Mouse (Mus musculus) testis, postnatal 10 days (tissue): ENCODE data around the gene Wwp2.

ENCODE experiments used
- DNase-seq: peaks from one replicate; pipeline ENCODE4 v3.0.0; 2021; ENCODE audit warnings: low spot score

Wwp2 gene

GRCm38 (mm10) chr8:107435962-107436831, at the start of gene Wwp2:
Gene Wwp2 (plus strand): TSS chr8:107436365.
- DNase-seq, result peak; percentile 89

GRCm38 (mm10) chr8:107386642-107387041, 49.5 kb upstream of the Wwp2 start:
- DNase-seq, result no peak

- peak; percentile 70 for DNase-seq
Observed at GRCm38 (mm10) chr8:107387861-107388260, 48.3 kb upstream of the Wwp2 start.

GRCm38 (mm10) chr8:107389557-107389956, 46.6 kb upstream of the Wwp2 start:
- peak; percentile 88 for DNase-seq

- DNase-seq, result no peak
Observed at GRCm38 (mm10) chr8:107390476-107391135, 45.6 kb upstream of the Wwp2 start.

- no peak for DNase-seq
Observed at GRCm38 (mm10) chr8:107391136-107391516, 45.0 kb upstream of the Wwp2 start.

GRCm38 (mm10) chr8:107395397-107395796, 40.8 kb upstream of the Wwp2 start:
- DNase-seq, result no peak

GRCm38 (mm10) chr8:107396106-107396670, 40.0 kb upstream of the Wwp2 start:
- DNase-seq, result no peak

GRCm38 (mm10) chr8:107397665-107398064, 38.5 kb upstream of the Wwp2 start:
- DNase-seq, result no peak

- peak; percentile 48 for DNase-seq
Observed at GRCm38 (mm10) chr8:107399495-107399894, 36.7 kb upstream of the Wwp2 start.

- DNase-seq, result no peak
Observed at GRCm38 (mm10) chr8:107401866-107402265, 34.3 kb upstream of the Wwp2 start.

GRCm38 (mm10) chr8:107403038-107403781, 33.0 kb upstream of the Wwp2 start, which contains the start of gene Nqo1:
Gene Nqo1 (minus strand): TSS chr8:107403206.
- DNase-seq, result peak; percentile 84

- DNase-seq, result no peak
Observed at GRCm38 (mm10) chr8:107404057-107404456, 32.1 kb upstream of the Wwp2 start.

- no peak for DNase-seq
Observed at GRCm38 (mm10) chr8:107405935-107406334, 30.2 kb upstream of the Wwp2 start.

GRCm38 (mm10) chr8:107411391-107411790, 24.8 kb upstream of the Wwp2 start:
- no peak for DNase-seq

GRCm38 (mm10) chr8:107412552-107412951, 23.6 kb upstream of the Wwp2 start:
- DNase-seq, result no peak

- DNase-seq, result no peak
Observed at GRCm38 (mm10) chr8:107413881-107414280, 22.3 kb upstream of the Wwp2 start.

- no peak for DNase-seq
Observed at GRCm38 (mm10) chr8:107417001-107417400, 19.2 kb upstream of the Wwp2 start.

- DNase-seq, result no peak
Observed at GRCm38 (mm10) chr8:107424176-107424575, 12.0 kb upstream of the Wwp2 start.

- DNase-seq, result peak; percentile 99
Observed at GRCm38 (mm10) chr8:107424597-107425229, 11.5 kb upstream of the Wwp2 start, which contains the start of gene Nob1. Gene Nob1 (minus strand): TSS chr8:107425051.

- DNase-seq, result no peak
Observed at GRCm38 (mm10) chr8:107425230-107425597, 11.0 kb upstream of the Wwp2 start.

GRCm38 (mm10) chr8:107430821-107431220, 5.3 kb upstream of the Wwp2 start:
- no peak for DNase-seq
